Mouse (Mus musculus) embryonic facial prominence, embryonic 11.5 days (tissue): Measurements from ENCODE around the gene Xxylt1. TPM values are rescaled to one million over a fixed set of nuclear protein-coding genes. Genes with fewer than 3 reads are reported as not detected.

Experiments used
- ATAC-seq: fragments of 200-750 bp; cut with Nextera tagmentation; replicated peaks from 2 replicates; pipeline ENCODE4 v1.8.0; 2017; ENCODE audit warnings: low read depth; ENCODE audit not compliant: insufficient number of reproducible peaks, low FRiP score, low TSS enrichment
- DNase-seq: peaks from one replicate; pipeline ENCODE4 v3.0.0-alpha.2; 2015; ENCODE audit warnings: low spot score
- H3K27ac ChIP-seq: fragments of 300-500 bp; sonication (generic); replicated peaks from 2 replicates; pipeline ENCODE4 v1.5.1; 2014; ENCODE audit warnings: mild to moderate bottlenecking, low read depth, low read length, control low read depth
- H3K27me3 ChIP-seq: fragments of 300-500 bp; sonication (generic); 2 replicates; pipeline ENCODE4 v1.6.1; 2014; ENCODE audit warnings: mild to moderate bottlenecking, low read length, moderate library complexity, mixed read lengths; ENCODE audit not compliant: control insufficient read depth, insufficient read depth
- H3K36me3 ChIP-seq: fragments of 300-500 bp; sonication (generic); replicated peaks from 2 replicates; pipeline ENCODE4 v1.6.1; 2014; ENCODE audit warnings: low read depth, mild to moderate bottlenecking, low read length, moderate library complexity, mixed read lengths; ENCODE audit not compliant: control insufficient read depth, insufficient read depth
- H3K4me1 ChIP-seq: fragments of 300-500 bp; sonication (generic); 2 replicates; pipeline ENCODE4 v1.6.1; 2014; ENCODE audit warnings: low read length, mixed read lengths; ENCODE audit not compliant: control insufficient read depth, insufficient read depth
- H3K4me2 ChIP-seq: fragments of 300-500 bp; sonication (generic); 2 replicates; pipeline ENCODE4 v1.6.1; 2014; ENCODE audit warnings: low read depth, mild to moderate bottlenecking, control low read depth, low read length, moderate library complexity
- H3K4me3 ChIP-seq: fragments of 300-500 bp; sonication (generic); 2 replicates; pipeline ENCODE4 v1.5.1; 2014; ENCODE audit warnings: low read depth, low read length, control low read depth
- H3K9ac ChIP-seq: fragments of 300-500 bp; sonication (generic); replicated peaks from 2 replicates; pipeline ENCODE4 v1.6.1; 2014; ENCODE audit warnings: mild to moderate bottlenecking, control low read depth, low read length
- H3K9me3 ChIP-seq: fragments of 300-500 bp; sonication (generic); replicated peaks from 2 replicates; pipeline ENCODE4 v1.6.1; 2016; ENCODE audit warnings: mild to moderate bottlenecking, low read length, inconsistent platforms, mixed read lengths; ENCODE audit not compliant: control insufficient read depth
- WGBS: fragments of 180-500 bp; shearing (Covaris S2); extraction: QIAGEN DNeasy Blood & Tissue Kit; methylation state at CpG from one replicate; pipeline ENCODE4 v1.1.7; 2014; 5-methylcytosine and 5-hydroxymethylcytosine counted together
- polyA plus RNA-seq: library from polyadenylated mRNA; unstranded; fragments of >200 nt; fragmentation: Nextera tagmentation; extraction: Ambion mirVana; gene quantifications from 2 replicates; pipeline ENCODE4 v1.2.1, GENCODE M21; 2014

The Xxylt1 gene
- polyA plus RNA-seq, 1 experiment from 2014 or later, result 16.3 TPM

DNA sequence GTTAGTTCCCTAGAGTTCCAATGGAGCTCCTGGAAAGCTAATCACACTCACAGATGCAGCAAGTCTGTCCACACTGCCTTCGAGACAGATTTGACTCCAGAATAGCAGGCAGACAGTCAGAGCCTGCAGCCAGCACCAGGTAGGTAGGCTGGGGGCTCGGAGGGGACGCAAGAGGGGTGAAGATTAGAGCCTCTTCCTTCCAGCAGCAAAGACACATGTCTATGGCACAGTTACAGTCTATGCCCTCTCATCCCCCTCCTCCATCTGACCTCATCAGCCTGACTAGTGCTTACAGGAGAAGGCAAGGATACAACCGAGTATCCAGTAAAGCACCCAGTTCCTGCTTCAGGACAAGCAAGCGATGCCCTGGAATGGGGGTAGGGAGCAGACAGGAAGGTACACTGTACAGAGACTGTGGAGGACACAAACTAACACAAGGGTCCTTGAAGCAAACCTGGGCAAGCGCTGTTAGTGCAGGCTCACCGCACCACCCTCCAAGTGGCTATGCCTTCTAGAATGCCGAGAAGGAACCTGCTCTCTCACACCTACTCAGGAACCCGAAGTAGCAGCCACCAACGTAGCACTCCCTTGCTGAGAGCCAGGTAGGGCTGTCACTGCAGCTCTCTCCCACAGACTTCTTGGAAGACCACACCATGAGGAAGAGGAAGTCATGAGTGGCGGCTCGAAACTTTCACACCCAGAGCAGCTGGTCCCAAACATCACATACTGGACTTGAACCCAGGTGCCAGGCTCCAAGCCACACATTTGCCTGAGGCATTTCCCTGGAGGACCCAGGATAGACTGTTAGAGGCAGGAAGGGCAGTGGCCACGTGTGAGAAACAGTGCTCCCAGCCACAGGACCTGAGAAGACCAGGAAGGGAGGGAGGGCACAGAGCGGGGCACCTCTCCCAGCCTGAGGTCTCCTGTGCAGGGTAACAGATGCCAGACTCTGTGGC, 11.7 kb downstream of the Xxylt1 start:
- H3K4me2 ChIP-seq, result no peak overlapping the region
- ATAC-seq (no peak), DNase-seq (no peak)
- no peaks in the 10 kb centered on the region for H3K36me3 ChIP-seq
- H3K27ac ChIP-seq, result no peak overlapping the region
- no peaks in the 10 kb centered on the region for H3K27me3 ChIP-seq
- 79% methylated on average over 14 of the region's 14 CpGs for WGBS
- H3K9ac ChIP-seq, result no peak overlapping the region
- H3K4me1 ChIP-seq, result no peaks in the 10 kb centered on the region
- H3K9me3 ChIP-seq, result no peaks in the 10 kb centered on the region
- H3K4me3 ChIP-seq, result no peak overlapping the region

DNA sequence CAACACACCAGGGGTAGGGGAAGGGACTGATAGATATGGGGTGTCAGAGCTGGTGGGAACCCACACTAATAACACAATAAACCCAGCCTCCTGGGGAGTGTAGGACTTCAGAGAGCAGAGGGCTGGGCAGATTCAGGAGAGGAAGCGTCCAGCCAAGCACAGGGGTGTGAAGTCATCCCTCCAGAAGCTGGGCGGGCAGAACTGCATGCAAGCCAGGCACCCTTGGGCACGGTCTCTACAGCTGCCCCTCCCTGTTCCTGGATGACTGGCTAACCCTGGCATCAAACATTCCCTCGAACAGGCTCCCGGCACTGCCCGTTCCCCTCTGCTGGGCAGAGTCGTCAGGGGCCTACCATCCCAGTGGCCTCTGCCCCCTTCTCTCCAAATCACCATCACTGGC, 13.0 kb downstream of the Xxylt1 start:
- no peak for ATAC-seq
- Histone ChIP-seq H3K36me3 (no peaks in the 10 kb centered on the region), H3K4me3 (no peak overlapping the region), H3K9me3 (no peaks in the 10 kb centered on the region), H3K4me2 (no peak overlapping the region), H3K27me3 (no peaks in the 10 kb centered on the region), H3K27ac (no peak overlapping the region), H3K4me1 (no peaks in the 10 kb centered on the region), H3K9ac (no peak overlapping the region)
- no peak for DNase-seq
- WGBS, result 77% methylated on average over 7 of the region's 7 CpGs

DNA sequence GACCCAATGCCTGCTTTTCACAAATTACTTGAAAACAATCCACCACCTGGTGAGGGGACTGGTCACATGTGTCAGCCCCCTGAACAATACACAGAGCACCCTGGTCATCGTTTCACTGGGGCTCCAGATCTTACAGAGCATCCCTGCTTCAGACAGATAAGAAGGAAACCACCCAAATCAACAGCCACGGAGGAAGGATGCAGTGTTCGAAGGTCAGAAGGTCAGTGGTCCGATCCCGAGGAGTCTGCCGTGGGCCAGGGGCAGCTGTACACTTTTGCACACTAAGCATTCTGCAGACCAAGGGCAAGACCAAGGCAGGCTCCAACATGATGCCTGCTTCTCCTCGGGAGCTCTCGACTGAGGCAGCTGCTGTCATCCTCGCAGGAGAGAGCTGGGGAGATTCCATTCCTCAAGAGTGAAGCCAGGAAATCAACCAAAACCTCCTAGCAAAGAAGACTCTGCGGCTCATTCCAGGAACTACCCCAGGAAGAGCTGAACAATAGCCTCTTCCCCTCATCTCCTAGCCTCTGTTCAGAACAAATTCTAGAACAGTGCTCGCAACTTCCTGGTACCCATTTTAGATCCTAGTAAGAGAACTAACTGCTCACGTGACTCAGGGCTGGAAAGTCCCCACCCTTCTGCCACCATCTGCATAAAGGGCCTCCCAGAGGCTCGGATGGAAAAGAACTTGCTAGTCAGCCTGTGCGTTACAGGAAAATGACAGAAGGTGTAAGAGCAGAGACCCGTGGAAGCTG, 14.7 kb downstream of the Xxylt1 start:
- ATAC-seq, result no peak
- no peak overlapping the region for H3K27ac ChIP-seq
- H3K27me3 ChIP-seq, result no peaks in the 10 kb centered on the region

DNA sequence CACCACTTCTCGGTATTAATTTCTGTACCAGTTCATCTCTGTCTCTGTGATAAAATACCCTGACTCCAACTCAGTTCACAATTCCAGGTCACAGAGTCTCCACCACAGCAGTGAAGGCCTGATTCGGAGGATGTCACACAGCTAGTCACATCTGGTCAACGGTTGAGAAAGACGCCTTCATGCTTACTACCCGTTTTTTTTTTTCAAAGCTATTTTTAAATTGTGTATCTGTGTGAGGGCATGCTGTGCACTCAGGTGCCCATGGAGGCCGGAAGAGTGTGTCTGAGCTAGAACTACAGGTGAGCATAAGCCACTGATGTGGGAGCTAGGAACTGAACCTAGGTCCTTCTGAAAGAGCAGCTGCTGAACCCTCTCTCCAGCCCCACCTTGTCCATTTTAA, 16.4 kb downstream of the Xxylt1 start:
- Histone ChIP-seq H3K4me1 (no peaks in the 10 kb centered on the region), H3K4me2 (no peak overlapping the region), H3K9ac (no peak overlapping the region), H3K36me3 (no peaks in the 10 kb centered on the region), H3K27ac (no peak overlapping the region), H3K4me3 (no peak overlapping the region), H3K27me3 (no peaks in the 10 kb centered on the region), H3K9me3 (no peaks in the 10 kb centered on the region)
- WGBS, result 91% methylated on average over 6 of the region's 6 CpGs
- ATAC-seq (no peak), DNase-seq (no peak)

More for the DNA sequence above, 14.7 kb downstream of the Xxylt1 start:
- Histone ChIP-seq H3K4me2 (no peak overlapping the region), H3K36me3 (no peaks in the 10 kb centered on the region), H3K9ac (no peak overlapping the region), H3K9me3 (no peaks in the 10 kb centered on the region), H3K4me3 (no peak overlapping the region), H3K4me1 (no peaks in the 10 kb centered on the region)
- DNase-seq, result no peak
- 62% methylated on average over 15 of the region's 15 CpGs for WGBS

DNA sequence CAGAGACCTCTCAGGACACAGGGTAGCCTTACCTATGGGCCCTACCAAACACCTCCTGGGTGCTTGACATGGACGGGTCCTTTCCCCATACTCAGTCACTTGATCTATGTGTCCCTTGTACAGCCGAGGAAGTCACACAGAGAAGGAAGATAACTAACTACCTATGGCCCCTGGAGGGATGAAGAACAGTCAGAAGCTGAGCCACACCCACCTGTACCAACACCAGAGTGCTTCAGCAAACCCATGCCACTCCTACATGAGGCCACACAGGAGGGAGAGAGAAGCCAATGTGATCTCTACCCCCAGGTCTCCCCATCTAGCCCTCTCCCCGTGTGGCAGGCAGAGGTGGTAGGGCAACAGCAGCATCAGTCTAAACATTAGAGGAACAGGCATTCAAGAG, 18.3 kb downstream of the Xxylt1 start:
- Histone ChIP-seq H3K27me3 (no peaks in the 10 kb centered on the region), H3K9ac (no peak overlapping the region), H3K36me3 (no peaks in the 10 kb centered on the region), H3K4me2 (no peak overlapping the region), H3K27ac (no peak overlapping the region), H3K4me1 (no peaks in the 10 kb centered on the region), H3K9me3 (no peaks in the 10 kb centered on the region), H3K4me3 (no peak overlapping the region)
- ATAC-seq (no peak), DNase-seq (no peak)
- 71% methylated on average over 3 of the region's 3 CpGs for WGBS

DNA sequence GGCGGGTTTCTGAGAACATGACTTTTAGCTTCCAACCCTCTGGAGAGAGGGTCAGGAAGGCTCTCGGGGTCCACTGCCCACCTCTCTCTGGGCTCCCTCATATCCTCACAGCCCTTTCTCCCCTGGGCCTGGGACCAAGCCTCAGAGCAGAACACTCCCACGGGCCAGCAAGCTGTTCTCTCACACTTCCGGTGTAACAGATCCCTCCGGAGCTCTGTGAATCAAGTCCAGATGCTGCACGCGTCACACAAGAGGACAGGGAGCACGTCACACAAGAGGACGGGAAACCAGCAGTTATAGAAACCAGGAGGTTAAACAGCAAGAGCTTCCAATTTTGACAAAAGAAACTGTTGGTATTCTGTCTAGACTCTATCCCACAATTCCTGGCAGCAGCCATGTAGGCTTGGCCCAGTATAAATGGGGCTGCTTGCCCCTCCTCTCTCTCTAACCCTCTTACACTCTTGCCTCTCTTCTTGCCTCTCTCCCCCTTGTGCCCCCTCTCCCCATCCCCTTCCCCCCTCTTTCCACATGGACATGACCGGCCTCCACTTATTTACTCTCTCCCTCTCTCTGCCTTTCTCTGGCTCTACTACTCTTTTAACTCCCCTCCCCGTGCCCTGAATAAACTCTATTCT, 19.9 kb downstream of the Xxylt1 start:
- H3K9ac ChIP-seq, result no peak overlapping the region
- no peaks in the 10 kb centered on the region for H3K27me3 ChIP-seq
- no peak overlapping the region for H3K4me3 ChIP-seq
- no peaks in the 10 kb centered on the region for H3K36me3 ChIP-seq
- WGBS, result 49% methylated on average over 11 of the region's 11 CpGs
- no peaks in the 10 kb centered on the region for H3K9me3 ChIP-seq
- peak; percentile 61; the same call in 1 of the 2 replicates for ATAC-seq
- DNase-seq, result peak; percentile 82
- no peak overlapping the region for H3K4me2 ChIP-seq
- no peak overlapping the region; the same call in 1 of the 2 replicates for H3K27ac ChIP-seq
- H3K4me1 ChIP-seq, result no peaks in the 10 kb centered on the region

DNA sequence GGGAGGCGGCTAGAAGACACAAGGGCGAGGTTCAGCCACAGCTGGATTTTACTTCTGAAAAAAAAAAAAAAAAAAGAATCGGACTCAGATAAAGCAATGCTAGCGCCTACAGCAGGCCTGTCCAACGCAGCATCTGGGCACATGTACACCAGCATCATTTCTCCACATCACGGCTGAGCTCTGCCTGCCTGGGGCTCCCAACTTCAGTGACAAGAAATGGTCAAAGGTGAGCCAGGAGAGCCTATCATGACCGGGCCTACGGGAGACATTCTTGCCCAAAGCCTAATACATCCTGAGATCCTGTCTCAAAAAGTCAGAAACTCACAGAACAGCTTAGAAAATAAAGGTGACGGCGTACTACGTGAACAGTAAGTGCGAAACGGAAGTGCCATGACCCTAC, 20.5 kb downstream of the Xxylt1 start:
- no peak overlapping the region for H3K4me3 ChIP-seq
- no peak overlapping the region for H3K9ac ChIP-seq
- H3K27ac ChIP-seq, result no peak overlapping the region
- H3K4me2 ChIP-seq, result no peak overlapping the region
- 88% methylated on average over 13 of the region's 13 CpGs for WGBS
- ATAC-seq (0 out of 2 replicates have a peak, but pooled peaks have one; percentile 21), DNase-seq (no peak)
- H3K9me3 ChIP-seq, result no peaks in the 10 kb centered on the region
- no peaks in the 10 kb centered on the region for H3K27me3 ChIP-seq
- H3K4me1 ChIP-seq, result no peaks in the 10 kb centered on the region
- no peaks in the 10 kb centered on the region for H3K36me3 ChIP-seq
